Mouse (Mus musculus): ENCODE measurements around the gene Rnf44.

Gene Rnf44

GRCm38 (mm10) chr13:54693558-54694347, at the start of gene Rnf44:
Gene Rnf44, minus strand, starts transcription at chr13:54693907.
- DNase-seq (ENCODE audit: low spot score) = peak; percentile 96

GRCm38 (mm10) chr13:54738213-54738601, 44.5 kb upstream of the Rnf44 start:
- DNase-seq (ENCODE audit: low spot score) = no peak

- no peak for DNase-seq (ENCODE audit: low spot score)
These were observed 43.9 kb upstream of the Rnf44 start for GRCm38 (mm10) chr13:54737488-54738212.

DNA sequence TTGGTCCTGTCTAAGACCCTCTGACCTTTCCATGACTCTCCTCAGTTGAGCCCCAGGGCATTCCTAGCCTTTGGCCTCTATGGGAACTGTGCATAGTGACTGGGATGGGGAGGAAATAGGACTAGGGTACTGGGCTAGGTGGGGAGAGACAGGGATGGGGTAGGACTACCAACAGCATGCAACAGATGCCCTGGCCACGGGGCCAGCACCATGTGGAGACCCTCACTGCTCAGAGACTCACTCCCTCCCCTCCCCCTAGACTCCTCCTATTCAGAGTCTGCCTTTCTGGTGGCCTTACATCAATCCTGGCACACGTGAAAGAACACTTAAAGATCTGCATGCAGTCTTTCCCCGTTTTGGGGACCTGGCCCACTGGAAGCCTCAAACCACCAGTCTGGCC, 43.2 kb upstream of the Rnf44 start:
- DNase-seq (ENCODE audit: low spot score) = no peak

GRCm38 (mm10) chr13:54726131-54726530, 32.4 kb upstream of the Rnf44 start:
- DNase-seq (ENCODE audit: low spot score) = no peak

- DNase-seq (ENCODE audit: low spot score) = no peak
These were observed 29.4 kb upstream of the Rnf44 start for GRCm38 (mm10) chr13:54723143-54723542.

- DNase-seq (ENCODE audit: low spot score) = no peak
These were observed 23.2 kb upstream of the Rnf44 start for GRCm38 (mm10) chr13:54716916-54717315.

DNA sequence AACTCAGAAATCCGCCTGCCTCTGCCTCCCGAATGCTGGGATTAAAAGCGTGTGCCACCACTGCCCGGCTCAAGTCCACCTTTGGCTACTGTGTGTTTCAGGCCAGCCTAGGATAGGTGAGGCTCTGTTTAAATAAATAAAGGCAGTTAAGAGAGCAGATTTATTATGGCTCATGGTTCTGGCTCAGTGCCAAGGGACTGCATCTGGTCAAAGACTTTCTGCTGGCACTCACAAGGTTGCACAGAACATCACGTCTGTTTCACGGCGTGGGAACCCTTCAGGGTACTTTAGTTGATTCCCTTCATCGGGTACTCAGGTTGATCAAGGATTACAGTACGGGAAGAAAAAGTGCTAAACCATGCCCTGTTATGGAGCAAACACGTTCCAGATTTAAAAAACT, 21.3 kb upstream of the Rnf44 start:
- no peak for DNase-seq (ENCODE audit: low spot score)

GRCm38 (mm10) chr13:54714393-54714792, 20.7 kb upstream of the Rnf44 start:
- DNase-seq (ENCODE audit: low spot score) = no peak

GRCm38 (mm10) chr13:54710866-54711265, 17.2 kb upstream of the Rnf44 start:
- DNase-seq (ENCODE audit: low spot score) = no peak

GRCm38 (mm10) chr13:54704890-54705289, 11.2 kb upstream of the Rnf44 start:
- DNase-seq (ENCODE audit: low spot score) = no peak

DNA sequence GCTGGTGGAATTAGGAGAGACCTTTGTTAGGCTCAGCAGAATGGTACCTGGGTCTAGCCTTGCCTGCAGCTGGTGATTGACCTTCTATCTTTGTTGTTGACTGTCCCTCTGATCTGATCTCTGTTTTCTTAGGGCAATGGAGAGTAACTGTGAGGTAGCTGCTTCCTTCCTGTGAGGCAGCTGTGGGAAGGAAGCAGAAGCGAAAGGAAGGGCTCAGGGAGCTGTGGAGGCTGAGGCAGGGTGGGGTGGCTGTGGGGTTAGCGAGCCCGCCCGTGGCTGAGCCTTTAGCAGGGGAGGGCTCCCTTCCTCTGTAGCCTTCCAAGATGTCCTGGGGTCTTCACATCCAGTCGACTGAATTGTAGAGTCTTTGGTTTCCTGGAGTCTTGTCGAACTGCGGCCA, 8.8 kb upstream of the Rnf44 start:
- DNase-seq (ENCODE audit: low spot score) = no peak

GRCm38 (mm10) chr13:54701243-54701642, 7.5 kb upstream of the Rnf44 start, which contains the start of gene Cdhr2:
Gene Cdhr2, plus strand, starts transcription at chr13:54701461.
- DNase-seq (ENCODE audit: low spot score) = no peak

- DNase-seq (ENCODE audit: low spot score) = no peak
These were observed 1.9 kb upstream of the Rnf44 start for GRCm38 (mm10) chr13:54695479-54696230.

- no peak for DNase-seq (ENCODE audit: low spot score)
These were observed 797 bp upstream of the Rnf44 start for GRCm38 (mm10) chr13:54694348-54695060.

- DNase-seq (ENCODE audit: low spot score) = no peak
These were observed 773 bp downstream of the Rnf44 start for GRCm38 (mm10) chr13:54692711-54693557.

DNA sequence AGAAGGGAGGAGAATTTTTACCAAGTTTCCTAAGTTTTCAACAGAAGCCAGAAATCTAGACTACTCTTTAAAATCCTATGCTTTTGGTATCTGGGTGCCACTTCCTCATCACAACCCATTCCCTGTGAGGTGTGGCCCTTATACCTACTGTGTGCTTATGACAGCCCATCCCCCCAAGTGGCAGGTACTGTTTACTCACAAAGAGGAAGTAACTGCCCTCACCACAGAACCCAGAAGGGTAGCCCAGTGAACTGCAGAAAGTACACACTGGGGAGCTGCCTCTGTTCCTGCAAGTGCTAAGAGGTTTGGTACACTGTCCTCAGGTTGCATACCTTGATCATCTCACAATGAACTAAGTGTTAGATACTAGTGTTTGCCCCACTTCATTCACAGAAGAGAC, 2.0 kb downstream of the Rnf44 start:
- no peak for DNase-seq (ENCODE audit: low spot score)

- DNase-seq (ENCODE audit: low spot score) = no peak
These were observed 3.5 kb downstream of the Rnf44 start for GRCm38 (mm10) chr13:54690151-54690740.

GRCm38 (mm10) chr13:54687575-54688424, 5.9 kb downstream of the Rnf44 start:
- DNase-seq (ENCODE audit: low spot score) = peak; percentile 96

DNA sequence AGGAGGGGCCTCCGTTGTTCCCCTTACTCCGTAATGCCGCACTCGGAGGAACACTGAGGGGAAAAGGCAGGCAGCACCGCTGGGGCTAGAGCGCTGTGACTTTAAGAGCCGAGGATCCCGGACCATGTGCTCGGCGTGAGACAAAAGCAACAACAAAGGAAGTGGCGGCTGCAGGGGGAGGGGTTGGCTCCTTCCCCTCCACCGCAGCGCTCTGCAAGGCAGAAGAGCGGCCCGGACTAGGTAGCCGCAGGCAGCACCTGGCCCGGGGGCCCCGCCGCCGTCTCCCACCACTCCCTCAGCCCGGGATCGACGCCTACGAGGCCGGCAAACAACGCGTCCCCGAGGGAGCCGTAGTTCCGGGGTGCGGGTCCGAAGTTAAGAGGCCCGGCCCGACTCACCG, 6.6 kb downstream of the Rnf44 start:
- peak; percentile 57 for DNase-seq (ENCODE audit: low spot score)

Measured in ovary, postnatal 14 days (tissue).